Mouse (Mus musculus): ENCODE data around the gene Myo9b. TPM values are rescaled to one million over a fixed set of nuclear protein-coding genes. Genes with fewer than 3 reads are reported as not detected.
"Not testable (repeated sequence)": the region's sequence is repeated elsewhere in the genome, so short reads cannot be mapped to it uniquely, and the experiment has no call there.

Gene Myo9b
- polyA plus RNA-seq, 1 experiment from 2014 or later: 71.2 TPM

- ChIA-PET CTCF (interaction anchor here (1.2 to 1.5 kb wide), 2 partner anchors 8 to 38 kb away, joined by 4 read pairs; no protein-coding TSS in a partner anchor), POLR2A (interaction anchor here (1.3 to 1.5 kb wide), 3 partner anchors 15 to 40 kb away, joined by 3 to 6 read pairs (median 5); no protein-coding TSS in a partner anchor)
- in situ Hi-C loops (cut with MboI; ENCODE audit: low pct_unique_long_range_greater_than_20kb): loop anchor here (25.0 kb wide), 1 partner anchor 262 kb away; no protein-coding TSS in a partner anchor
- DNase-seq (ENCODE audit: low read depth, low spot score) (no peak), ATAC-seq (no peak)
- H3K27me3 ChIP-seq: no peaks in the 10 kb centered on the region
- TF ChIP-seq CTCF (IDR thresholded peaks at IDR 0.05): no peak
Observed at GRCm38 (mm10) chr8:71274478-71274877, 2.0 kb downstream of the Myo9b start.

- no peak for TF ChIP-seq CTCF (IDR thresholded peaks at IDR 0.05)
- no peak for ATAC-seq
- ChIA-PET POLR2A (interaction anchor here (0.6 kb wide), 2 partner anchors 30 to 54 kb away, joined by 3 to 4 read pairs; no protein-coding TSS in a partner anchor), CTCF (no interaction called here)
- no peak for DNase-seq (ENCODE audit: low read depth, low spot score)
- H3K27me3 ChIP-seq: no peaks in the 10 kb centered on the region
- in situ Hi-C loops (cut with MboI; ENCODE audit: low pct_unique_long_range_greater_than_20kb): loop anchor here (5.0 to 25.0 kb wide), 2 partner anchors 36 to 861 kb away; partner anchors contain the start of gene Tpm4
Observed at GRCm38 (mm10) chr8:71276166-71276565, 3.7 kb downstream of the Myo9b start.

- DNase-seq (ENCODE audit: low read depth, low spot score); ATAC-seq; POLR2A ChIA-PET; H3K27me3 ChIP-seq; CTCF ChIA-PET: not testable (repeated sequence)
- in situ Hi-C loops (cut with MboI; ENCODE audit: low pct_unique_long_range_greater_than_20kb): loop anchor here (5.0 to 25.0 kb wide), 2 partner anchors 33 to 858 kb away; partner anchors contain the start of gene Tpm4
Observed at GRCm38 (mm10) chr8:71279409-71279808, 6.9 kb downstream of the Myo9b start.

- POLR2A ChIA-PET; H3K27me3 ChIP-seq; CTCF ChIA-PET; ATAC-seq; DNase-seq (ENCODE audit: low read depth, low spot score): not testable (repeated sequence)
- in situ Hi-C loops (cut with MboI; ENCODE audit: low pct_unique_long_range_greater_than_20kb): loop anchor here (25.0 kb wide), 1 partner anchor 856 kb away; the partner anchor contains the start of gene Tpm4
Observed at GRCm38 (mm10) chr8:71281731-71282130, 9.2 kb downstream of the Myo9b start.

GRCm38 (mm10) chr8:71282621-71283020 is 10.1 kb downstream of the Myo9b start:
- DNase-seq (ENCODE audit: low read depth, low spot score): no peak
- in situ Hi-C loops (cut with MboI; ENCODE audit: low pct_unique_long_range_greater_than_20kb): loop anchor here (25.0 kb wide), 1 partner anchor 855 kb away; the partner anchor contains the start of gene Tpm4
- ATAC-seq: peak; percentile 33
- H3K27me3 ChIP-seq: no peaks in the 10 kb centered on the region
- no peak for TF ChIP-seq CTCF (IDR thresholded peaks at IDR 0.05)
- ChIA-PET POLR2A (no interaction called here), CTCF (interaction anchor here (1.4 to 1.6 kb wide), 2 partner anchors 8 to 27 kb away, joined by 4 read pairs; no protein-coding TSS in a partner anchor)

GRCm38 (mm10) chr8:71286223-71286622 is 13.7 kb downstream of the Myo9b start:
- DNase-seq (ENCODE audit: low read depth, low spot score); ATAC-seq; H3K27me3 ChIP-seq; POLR2A ChIA-PET: not testable (repeated sequence)
- in situ Hi-C loops (cut with MboI; ENCODE audit: low pct_unique_long_range_greater_than_20kb): loop anchor here (5.0 to 25.0 kb wide), 2 partner anchors 461 to 851 kb away; partner anchors contain the start of gene Tpm4
- CTCF ChIA-PET: interaction anchor here (1.3 kb wide), 1 partner anchor 11 kb away, joined by 3 read pairs; no protein-coding TSS in a partner anchor

GRCm38 (mm10) chr8:71288441-71288949 is 16.0 kb downstream of the Myo9b start:
- ATAC-seq (no peak), DNase-seq (ENCODE audit: low read depth, low spot score) (no peak)
- ChIA-PET POLR2A (interaction anchor here (2.3 kb wide), 1 partner anchor 15 kb away, joined by 6 read pairs; no protein-coding TSS in a partner anchor), CTCF (interaction anchor here (0.9 to 1.1 kb wide), 3 partner anchors 9 to 29 kb away, joined by 3 to 4 read pairs (median 4); no protein-coding TSS in a partner anchor)
- in situ Hi-C loops (cut with MboI; ENCODE audit: low pct_unique_long_range_greater_than_20kb): loop anchor here (5.0 to 25.0 kb wide), 2 partner anchors 459 to 849 kb away; partner anchors contain the start of gene Tpm4
- TF ChIP-seq CTCF (IDR thresholded peaks at IDR 0.05): no peak
- H3K27me3 ChIP-seq: no peaks in the 10 kb centered on the region

GRCm38 (mm10) chr8:71289098-71289497 is 16.6 kb downstream of the Myo9b start:
- in situ Hi-C loops (cut with MboI; ENCODE audit: low pct_unique_long_range_greater_than_20kb): loop anchor here (5.0 to 25.0 kb wide), 2 partner anchors 458 to 848 kb away; partner anchors contain the start of gene Tpm4
- no peak for DNase-seq (ENCODE audit: low read depth, low spot score)
- TF ChIP-seq CTCF (IDR thresholded peaks at IDR 0.05): no peak
- peak; percentile 12 for ATAC-seq
- no peaks in the 10 kb centered on the region for H3K27me3 ChIP-seq
- ChIA-PET POLR2A (interaction anchor here (2.3 kb wide), 1 partner anchor 15 kb away, joined by 6 read pairs; no protein-coding TSS in a partner anchor), CTCF (interaction anchor here (0.9 to 1.1 kb wide), 3 partner anchors 9 to 29 kb away, joined by 3 to 4 read pairs (median 4); no protein-coding TSS in a partner anchor)

- TF ChIP-seq CTCF (IDR thresholded peaks at IDR 0.05): no peak
- H3K27me3 ChIP-seq: no peaks in the 10 kb centered on the region
- ChIA-PET POLR2A (interaction anchor here (2.3 kb wide), 1 partner anchor 16 kb away, joined by 6 read pairs; no protein-coding TSS in a partner anchor), CTCF (no interaction called here)
- ATAC-seq: no peak
- in situ Hi-C loops (cut with MboI; ENCODE audit: low pct_unique_long_range_greater_than_20kb): loop anchor here (25.0 kb wide), 1 partner anchor 847 kb away; the partner anchor contains the start of gene Tpm4
- no peak for DNase-seq (ENCODE audit: low read depth, low spot score)
Observed at GRCm38 (mm10) chr8:71290211-71290610, 17.7 kb downstream of the Myo9b start.

GRCm38 (mm10) chr8:71290911-71291310 is 18.4 kb downstream of the Myo9b start:
- CTCF ChIA-PET: no interaction called here
- ATAC-seq: no peak

More at GRCm38 (mm10) chr8:71290911-71291310, 18.4 kb downstream of the Myo9b start:
- DNase-seq (ENCODE audit: low read depth, low spot score): no peak
- POLR2A ChIA-PET: interaction anchor here (2.3 kb wide), 1 partner anchor 17 kb away, joined by 6 read pairs; no protein-coding TSS in a partner anchor
- H3K27me3 ChIP-seq: no peaks in the 10 kb centered on the region
- no peak for TF ChIP-seq CTCF (IDR thresholded peaks at IDR 0.05)
- in situ Hi-C loops (cut with MboI; ENCODE audit: low pct_unique_long_range_greater_than_20kb): loop anchor here (25.0 kb wide), 1 partner anchor 846 kb away; the partner anchor contains the start of gene Tpm4

Measured in Patski (cell line).